Mouse (Mus musculus) CH12.LX (cell line): Measurements from ENCODE around the gene 4930402H24Rik.

Experiments used
- CHD1 ChIP-seq: IDR thresholded peaks from 2 replicates; pipeline ENCODE4 v1.6.1; 2012; ENCODE audit warnings: low read depth, low read length, improper control_type of control experiment, inconsistent platforms
- CTCF ChIP-seq, 2 experiments: IDR thresholded peaks in 1 of 2; conservative IDR thresholded peaks in 1 of 2; 2 replicates each; pipeline ENCODE4 v1.5.1; 2011 to 2012; ENCODE audit warnings: low read depth in 2 of 2, low read length in 2 of 2, improper control_type of control experiment in 1 of 2, inconsistent platforms in 1 of 2, mild to moderate bottlenecking in 1 of 2, moderate library complexity in 1 of 2
- GABPA ChIP-seq: IDR thresholded peaks from 2 replicates; pipeline ENCODE4 v1.6.1; 2012; ENCODE audit warnings: low read depth, low read length, improper control_type of control experiment, inconsistent platforms; ENCODE audit not compliant: insufficient replicate concordance
- MAFK ChIP-seq: IDR thresholded peaks from 2 replicates; pipeline ENCODE4 v1.6.1; 2011; ENCODE audit warnings: low read length, improper control_type of control experiment; ENCODE audit not compliant: insufficient replicate concordance
- NELFE ChIP-seq: IDR thresholded peaks from 2 replicates; pipeline ENCODE4 v1.6.1; 2011; ENCODE audit warnings: low read depth, low read length, improper control_type of control experiment
- ZKSCAN1 ChIP-seq: IDR thresholded peaks from 2 replicates; pipeline ENCODE4 v1.6.1; 2012; ENCODE audit warnings: low read depth, inconsistent platforms, low read length, improper control_type of control experiment, borderline replicate concordance
- ZNF384 ChIP-seq: IDR thresholded peaks from 2 replicates; pipeline ENCODE4 v1.6.1; 2012; ENCODE audit warnings: low read depth, low read length, improper control_type of control experiment, inconsistent platforms

DNA sequence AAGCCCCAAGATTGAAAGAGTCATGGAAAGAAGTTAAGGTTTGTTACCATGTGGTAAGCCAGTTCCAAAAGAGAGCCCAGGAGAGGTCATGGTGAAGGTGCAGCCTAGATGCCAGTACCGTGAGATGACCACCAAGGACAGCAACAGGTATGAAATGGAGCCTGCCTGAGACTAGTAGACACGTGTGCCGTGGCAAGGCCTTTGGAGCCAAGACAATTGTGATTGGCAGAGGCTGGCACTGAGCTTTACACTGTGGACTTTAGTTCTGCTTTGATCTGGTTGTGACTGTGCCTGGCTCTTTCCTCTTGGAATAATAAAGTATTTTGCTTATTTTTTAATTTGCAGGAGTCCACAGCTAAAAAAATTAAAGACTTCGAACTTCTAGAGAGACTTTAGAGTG, 21.8 kb upstream of the 4930402H24Rik start:
- TF ChIP-seq GABPA (no peak), CTCF (conservative IDR thresholded peaks at IDR 0.05 in 1 of 2, IDR thresholded peaks at IDR 0.05 in 1 of 2; ENCODE audit: low read depth in 2 of 2, low read length in 2 of 2) (no peak), MAFK (no peak), ZNF384 (no peak), CHD1 (no peak), NELFE (no peak), ZKSCAN1 (no peak)
